Mouse (Mus musculus) hindbrain, embryonic 13.5 days (tissue): Measurements from ENCODE around the gene Zbtb5. TPM values are rescaled to one million over a fixed set of nuclear protein-coding genes. Genes with fewer than 3 reads are reported as not detected.
"Not testable (repeated sequence)": the region's sequence is repeated elsewhere in the genome, so short reads cannot be mapped to it uniquely, and the experiment has no call there.

ENCODE experiments used
- ATAC-seq: fragments of 200-750 bp; cut with Nextera tagmentation; 2 replicates; pipeline ENCODE4 v1.8.0; 2017; ENCODE audit warnings: moderate TSS enrichment; ENCODE audit not compliant: low FRiP score
- H3K27ac ChIP-seq: fragments of 300-500 bp; sonication (generic); 2 replicates; pipeline ENCODE4 v1.5.1; 2015; ENCODE audit warnings: inconsistent platforms, mild to moderate bottlenecking, moderate library complexity
- H3K27me3 ChIP-seq: fragments of 300-500 bp; sonication (generic); 2 replicates; pipeline ENCODE4 v1.6.1; 2015; ENCODE audit warnings: mild to moderate bottlenecking, inconsistent platforms
- H3K36me3 ChIP-seq: fragments of 300-500 bp; sonication (generic); 2 replicates; pipeline ENCODE4 v1.6.1; 2015; ENCODE audit warnings: mild to moderate bottlenecking, inconsistent platforms
- H3K4me1 ChIP-seq: fragments of 300-500 bp; sonication (generic); replicated peaks from 2 replicates; pipeline ENCODE4 v1.6.1; 2015; ENCODE audit warnings: inconsistent platforms
- H3K4me2 ChIP-seq: fragments of 300-500 bp; sonication (generic); 2 replicates; pipeline ENCODE4 v1.6.1; 2015; ENCODE audit warnings: inconsistent platforms, mild to moderate bottlenecking, moderate library complexity
- H3K4me3 ChIP-seq: fragments of 300-500 bp; sonication (generic); 2 replicates; pipeline ENCODE4 v1.5.1; 2015; ENCODE audit warnings: mild to moderate bottlenecking, inconsistent platforms
- H3K9ac ChIP-seq: fragments of 300-500 bp; sonication (generic); 2 replicates; pipeline ENCODE4 v1.6.1; 2015; ENCODE audit warnings: mild to moderate bottlenecking, inconsistent platforms
- H3K9me3 ChIP-seq: fragments of 300-500 bp; sonication (generic); 2 replicates; pipeline ENCODE4 v1.6.1; 2016; ENCODE audit warnings: inconsistent platforms
- WGBS: fragments of 180-500 bp; shearing (Covaris S2); methylation state at CpG from one replicate; pipeline ENCODE4 v1.1.7; 2015; 5-methylcytosine and 5-hydroxymethylcytosine counted together
- polyA plus RNA-seq: library from polyadenylated mRNA; unstranded; fragments of >200 nt; fragmentation: Nextera tagmentation; extraction: Ambion mirVana; gene quantifications from 2 replicates; pipeline ENCODE4 v1.2.1, GENCODE M21; 2015

Gene Zbtb5
- polyA plus RNA-seq, 1 experiment from 2014 or later, result 45.6 TPM

- no peaks in the 10 kb centered on the region for H3K4me1 ChIP-seq
- H3K4me2 ChIP-seq, result no peak overlapping the region
- WGBS, result 92% methylated on average over 9 of the region's 9 CpGs
- no peaks in the 10 kb centered on the region for H3K9me3 ChIP-seq
- no peak overlapping the region for H3K4me3 ChIP-seq
- no peak overlapping the region for H3K9ac ChIP-seq
- no peak overlapping the region for H3K27ac ChIP-seq
- no peaks in the 10 kb centered on the region for H3K36me3 ChIP-seq
- no peaks in the 10 kb centered on the region for H3K27me3 ChIP-seq
- no peak for ATAC-seq
Observed at GRCm38 (mm10) chr4:44958776-44959175, 53.4 kb downstream of the Zbtb5 start.

GRCm38 (mm10) chr4:44953041-44953440, 59.2 kb downstream of the Zbtb5 start:
- Histone ChIP-seq H3K4me1 (peaks cover 12% of the 10 kb centered on the region; the same call in 1 of the 2 replicates), H3K27me3 (no peaks in the 10 kb centered on the region), H3K36me3 (no peaks in the 10 kb centered on the region), H3K4me2 (no peak overlapping the region), H3K4me3 (no peak overlapping the region), H3K9me3 (no peaks in the 10 kb centered on the region), H3K27ac (no peak overlapping the region), H3K9ac (peak overlapping the region; percentile 35)
- no peak for ATAC-seq
- 63% methylated on average over 9 of the region's 9 CpGs for WGBS

- WGBS, result 100% methylated on average over 1 of the region's 1 CpGs
- no peak overlapping the region for H3K9ac ChIP-seq
- H3K4me3 ChIP-seq, result no peak overlapping the region
- H3K9me3 ChIP-seq, result no peaks in the 10 kb centered on the region
- no peak for ATAC-seq
- peaks cover 12% of the 10 kb centered on the region; the same call in 1 of the 2 replicates for H3K4me1 ChIP-seq
- H3K36me3 ChIP-seq, result no peaks in the 10 kb centered on the region
- H3K4me2 ChIP-seq, result no peak overlapping the region
- no peaks in the 10 kb centered on the region for H3K27me3 ChIP-seq
- no peak overlapping the region for H3K27ac ChIP-seq
Observed at GRCm38 (mm10) chr4:44948314-44948713, 63.9 kb downstream of the Zbtb5 start.

GRCm38 (mm10) chr4:44947464-44947863, 64.7 kb downstream of the Zbtb5 start:
- ATAC-seq, result no peak
- H3K27me3 ChIP-seq, result no peaks in the 10 kb centered on the region
- H3K4me3 ChIP-seq, result no peak overlapping the region
- 90% methylated on average over 5 of the region's 5 CpGs for WGBS
- no peaks in the 10 kb centered on the region for H3K36me3 ChIP-seq
- H3K9ac ChIP-seq, result no peak overlapping the region
- H3K4me1 ChIP-seq, result peaks cover 12% of the 10 kb centered on the region; the same call in 1 of the 2 replicates
- no peak overlapping the region for H3K4me2 ChIP-seq
- no peak overlapping the region for H3K27ac ChIP-seq
- no peaks in the 10 kb centered on the region for H3K9me3 ChIP-seq

- ATAC-seq, H3K4me3 ChIP-seq, H3K9ac ChIP-seq, H3K36me3 ChIP-seq, H3K4me2 ChIP-seq, H3K27me3 ChIP-seq, H3K9me3 ChIP-seq, H3K27ac ChIP-seq: not testable (repeated sequence)
- 97% methylated on average over 2 of the region's 2 CpGs for WGBS
- H3K4me1 ChIP-seq, result peaks cover 12% of the 10 kb centered on the region; the same call in 1 of the 2 replicates
Observed at GRCm38 (mm10) chr4:44946126-44946525, 66.1 kb downstream of the Zbtb5 start.

GRCm38 (mm10) chr4:44944426-44945075, 67.7 kb downstream of the Zbtb5 start:
- no peak overlapping the region for H3K27ac ChIP-seq
- no peaks in the 10 kb centered on the region for H3K27me3 ChIP-seq
- no peaks in the 10 kb centered on the region for H3K36me3 ChIP-seq
- no peak for ATAC-seq
- peaks cover 12% of the 10 kb centered on the region; the same call in 1 of the 2 replicates for H3K4me1 ChIP-seq
- H3K9ac ChIP-seq, result no peak overlapping the region
- no peaks in the 10 kb centered on the region for H3K9me3 ChIP-seq
- H3K4me2 ChIP-seq, result no peak overlapping the region
- H3K4me3 ChIP-seq, result no peak overlapping the region
- WGBS, result 87% methylated on average over 10 of the region's 10 CpGs

- WGBS, result 83% methylated on average over 6 of the region's 6 CpGs
- ATAC-seq, result no peak
- Histone ChIP-seq H3K36me3 (no peaks in the 10 kb centered on the region), H3K9me3 (no peaks in the 10 kb centered on the region), H3K9ac (no peak overlapping the region), H3K4me3 (no peak overlapping the region), H3K4me2 (no peak overlapping the region), H3K4me1 (0 out of 2 replicates have a peak, but pooled peaks cover 4% of the 10 kb centered on the region), H3K27me3 (no peaks in the 10 kb centered on the region), H3K27ac (no peak overlapping the region)
Observed at GRCm38 (mm10) chr4:44943480-44943879, 68.7 kb downstream of the Zbtb5 start.

- H3K36me3 ChIP-seq, result no peaks in the 10 kb centered on the region
- no peaks in the 10 kb centered on the region for H3K27me3 ChIP-seq
- 77% methylated on average over 1 of the region's 1 CpGs for WGBS
- no peak for ATAC-seq
- H3K4me1 ChIP-seq, result no peaks in the 10 kb centered on the region
- no peak overlapping the region for H3K27ac ChIP-seq
- no peak overlapping the region for H3K9ac ChIP-seq
- no peak overlapping the region for H3K4me3 ChIP-seq
- H3K9me3 ChIP-seq, result no peaks in the 10 kb centered on the region
- no peak overlapping the region for H3K4me2 ChIP-seq
Observed at GRCm38 (mm10) chr4:44942237-44942636, 70.0 kb downstream of the Zbtb5 start.

Other genes with a start within 250 kb of the Zbtb5 start
- gene Grhpr, start 31.0 kb downstream of the Zbtb5 start, polyA plus RNA-seq, result 26.0 and 28.2 TPM in 2 replicates
- 37.9 and 38.5 TPM in 2 replicates for gene Polr1e, start 6.2 kb upstream of the Zbtb5 start, polyA plus RNA-seq
- 13.6 and 15.9 TPM in 2 replicates for gene Fbxo10, start 72.2 kb upstream of the Zbtb5 start, polyA plus RNA-seq
- gene Tomm5, start 95.7 kb upstream of the Zbtb5 start, polyA plus RNA-seq, result 159 and 163 TPM in 2 replicates
- 1.2 and 1.3 TPM in 2 replicates for gene Frmpd1, start 172.5 kb upstream of the Zbtb5 start, polyA plus RNA-seq